Mouse (Mus musculus) CH12.LX (cell line): ENCODE results near the gene Foxb1.

Experiments used
- CTCF ChIP-seq, 2 experiments: IDR thresholded peaks in 1 of 2; conservative IDR thresholded peaks in 1 of 2; 2 replicates each; pipeline ENCODE4 v1.5.1; 2011 to 2012; ENCODE audit warnings: low read depth in 2 of 2, low read length in 2 of 2, improper control_type of control experiment in 1 of 2, inconsistent platforms in 1 of 2, mild to moderate bottlenecking in 1 of 2, moderate library complexity in 1 of 2
- EP300 ChIP-seq: IDR thresholded peaks from 2 replicates; pipeline ENCODE4 v1.6.1; 2011; ENCODE audit warnings: low read length, improper control_type of control experiment
- ETS1 ChIP-seq: conservative IDR thresholded peaks from 2 replicates; pipeline ENCODE4 v1.6.1; 2012; ENCODE audit warnings: low read depth, mild to moderate bottlenecking, inconsistent platforms, low read length, improper control_type of control experiment, moderate library complexity
- IRF4 ChIP-seq: IDR thresholded peaks from 2 replicates; pipeline ENCODE4 v1.6.1; 2014; ENCODE audit warnings: low read depth, mild to moderate bottlenecking, inconsistent platforms, low read length, improper control_type of control experiment
- JUND ChIP-seq: conservative IDR thresholded peaks from 2 replicates; pipeline ENCODE4 v1.6.1; 2011; ENCODE audit warnings: low read depth, low read length, improper control_type of control experiment
- MEF2A ChIP-seq: IDR thresholded peaks from 2 replicates; pipeline ENCODE4 v1.6.1; 2014; ENCODE audit warnings: low read depth, mild to moderate bottlenecking, inconsistent platforms, low read length, improper control_type of control experiment, borderline replicate concordance
- MYC ChIP-seq: IDR thresholded peaks from 2 replicates; pipeline ENCODE4 v1.6.1; 2011; ENCODE audit warnings: low read depth, mild to moderate bottlenecking, improper control_type of control experiment, low read length
- NRF1 ChIP-seq: IDR thresholded peaks from 2 replicates; pipeline ENCODE4 v1.6.1; 2014; ENCODE audit warnings: low read depth, mild to moderate bottlenecking, inconsistent platforms, low read length, improper control_type of control experiment, moderate library complexity
- PAX5 ChIP-seq: IDR thresholded peaks from 2 replicates; pipeline ENCODE4 v1.6.1; 2012; ENCODE audit warnings: low read length, inconsistent platforms, mixed read lengths
- POLR2A ChIP-seq: IDR thresholded peaks from 2 replicates; pipeline ENCODE4 v1.6.1; 2011; ENCODE audit warnings: low read depth, mild to moderate bottlenecking, improper control_type of control experiment, low read length
- USF1 ChIP-seq: IDR thresholded peaks from 2 replicates; pipeline ENCODE4 v1.6.1; 2014; ENCODE audit warnings: low read depth, mild to moderate bottlenecking, inconsistent platforms, low read length, improper control_type of control experiment

DNA sequence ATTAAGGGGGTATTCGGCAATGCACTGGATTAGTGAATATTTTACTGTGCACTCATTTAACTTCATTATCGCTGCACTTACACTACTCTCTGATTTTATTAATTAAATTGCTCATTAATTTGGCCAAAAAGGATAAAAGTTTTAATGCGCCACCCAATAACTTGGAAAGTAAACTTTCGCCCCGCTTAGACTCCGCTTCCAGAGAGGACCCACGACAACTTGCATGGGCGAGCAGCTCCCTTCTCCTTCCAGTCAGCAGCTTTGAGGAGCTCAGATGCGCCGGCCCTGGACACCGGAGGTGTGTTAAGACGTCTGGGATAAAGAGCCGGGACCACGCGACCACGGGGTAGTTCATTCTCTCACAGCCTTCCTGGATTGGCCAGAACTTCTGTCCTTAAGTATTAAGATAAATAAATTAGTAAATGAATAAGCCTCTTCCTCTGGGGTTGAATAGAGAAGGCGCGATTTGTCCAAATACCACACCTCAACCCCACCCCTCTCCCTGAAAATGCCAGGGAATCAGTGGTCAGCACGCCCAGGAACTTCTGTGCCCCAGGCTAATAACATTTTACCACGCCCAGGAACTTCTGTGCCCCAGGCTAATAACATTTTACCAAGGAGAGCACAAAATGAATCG, 9.3 kb upstream of the Foxb1 start:
- TF ChIP-seq JUND, result no peak
- TF ChIP-seq IRF4, result no peak
- TF ChIP-seq MYC, result no peak
- TF ChIP-seq CTCF (conservative IDR thresholded peaks at IDR 0.05 in 1 of 2, IDR thresholded peaks at IDR 0.05 in 1 of 2; ENCODE audit: low read depth in 2 of 2, low read length in 2 of 2), result no peak
- no peak for TF ChIP-seq NRF1
- no peak for TF ChIP-seq POLR2A
- no peak for TF ChIP-seq USF1
- TF ChIP-seq ETS1, result no peak
- TF ChIP-seq MEF2A, result no peak
- TF ChIP-seq PAX5, result no peak
- TF ChIP-seq EP300, result no peak
